Mouse (Mus musculus): ENCODE results near the gene Xpo1. TPM values are rescaled to one million over a fixed set of nuclear protein-coding genes. Genes with fewer than 3 reads are reported as not detected.
A peak's percentile ranks its signal among the peaks of the same experiment; 100 is the strongest.

Gene Xpo1
- polyA plus RNA-seq, 1 experiment from 2014 or later: 139 TPM

DNA sequence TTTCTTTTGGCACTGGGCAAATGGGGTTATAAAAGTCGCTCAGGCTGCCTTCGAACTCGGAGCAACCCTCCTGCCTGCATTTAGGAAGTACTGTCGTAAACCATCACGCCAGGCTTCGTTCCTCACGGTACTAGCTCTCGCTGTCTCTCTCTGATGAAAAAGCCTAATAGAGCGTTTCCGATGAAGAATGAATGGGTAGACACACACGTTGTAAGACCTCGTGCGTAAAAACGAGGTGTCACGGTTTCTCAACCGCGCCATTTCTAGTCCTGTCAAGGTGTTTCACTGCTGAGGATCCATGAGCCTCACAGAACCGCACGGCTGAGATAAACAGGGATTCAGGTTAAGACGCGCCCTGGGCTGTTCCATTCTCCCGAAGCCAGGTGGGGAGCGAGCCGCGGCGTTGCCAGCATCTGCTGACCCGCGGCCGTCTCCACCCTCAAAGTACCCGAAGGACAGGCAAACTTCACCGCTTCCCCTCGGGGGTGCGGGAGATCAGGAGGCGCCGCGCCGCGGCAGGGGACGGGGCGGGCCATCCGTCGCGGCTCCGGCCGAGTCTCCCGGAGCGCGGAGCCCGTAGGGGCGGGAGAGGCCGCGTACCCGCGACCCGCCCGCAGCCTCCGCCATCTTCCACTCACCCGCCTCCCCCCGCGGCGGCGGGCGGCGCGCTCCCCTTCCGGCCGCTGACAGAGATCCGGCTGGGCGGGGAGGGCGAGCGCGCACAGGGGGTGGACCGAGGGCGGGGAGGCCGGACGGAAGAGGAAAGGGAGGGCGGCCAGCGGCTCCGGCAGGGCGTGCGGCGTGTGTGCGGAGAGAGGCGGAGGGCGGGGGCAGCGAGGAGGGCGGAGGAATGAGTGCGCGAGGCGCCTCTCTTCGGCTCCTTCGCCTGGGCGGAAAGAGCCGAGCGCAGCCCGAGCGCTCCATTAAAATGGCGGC is 50.1 kb downstream of the Xpo1 start:
- H3K27ac ChIP-seq (replicated peaks): peak overlapping the region; percentile 99
- H3K9me3 ChIP-seq: no peaks in the 10 kb centered on the region
- under 1% methylated on average over 97 of the region's 98 CpGs for WGBS
- peaks cover 17% of the 10 kb centered on the region for H3K4me1 ChIP-seq
- peak overlapping the region; percentile 91 for H3K4me3 ChIP-seq
- peaks cover 17% of the 10 kb centered on the region for H3K36me3 ChIP-seq (replicated peaks)
- peak; percentile 98 for DNase-seq (ENCODE audit: low spot score)
- H3K27me3 ChIP-seq (replicated peaks; ENCODE audit: low read depth, poor library complexity, severe bottlenecking): no peaks in the 10 kb centered on the region

DNA sequence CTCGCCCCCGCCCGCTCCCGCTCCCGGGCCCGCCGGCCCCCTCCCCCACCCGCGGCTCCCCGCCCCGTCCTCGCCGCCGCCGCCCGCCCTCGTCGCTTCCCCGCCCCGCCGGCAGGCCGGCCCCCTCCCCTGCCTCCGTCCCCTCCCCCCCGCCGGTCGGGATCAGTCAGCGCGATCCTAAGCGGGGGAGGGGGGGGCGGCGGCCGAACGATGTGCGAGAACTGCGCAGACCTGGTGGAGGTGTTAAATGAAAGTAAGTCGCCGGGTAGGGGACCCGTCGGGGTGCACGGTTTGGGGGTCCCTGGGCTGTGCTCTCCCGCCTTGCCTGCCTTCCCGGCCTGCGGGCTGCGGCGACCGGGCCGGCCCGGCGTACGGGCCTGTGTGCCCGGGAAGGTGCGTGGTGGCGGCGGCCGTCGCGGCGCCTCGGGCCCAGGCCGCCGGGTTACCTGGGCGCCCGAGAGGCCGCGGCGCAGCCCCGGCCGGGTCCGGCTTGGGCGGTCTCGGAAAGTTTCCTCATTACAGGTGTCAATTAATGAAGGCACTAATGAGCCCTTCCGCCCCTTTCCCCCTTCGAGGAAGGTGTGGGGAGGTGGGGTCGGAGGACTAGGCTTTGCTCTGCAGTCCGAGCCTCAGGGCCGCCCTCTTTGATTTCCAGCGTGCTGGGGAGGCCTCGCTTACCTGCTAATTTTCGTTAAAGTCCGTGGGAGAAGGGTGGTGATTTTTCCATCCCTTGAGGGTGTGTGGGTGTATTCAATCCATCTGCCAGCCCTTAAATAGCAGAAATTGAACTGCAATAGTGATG is 51.1 kb downstream of the Xpo1 start, which contains the start of gene Usp34:
TSS of gene Usp34 (plus strand) at position 132 of the 802 bp plus-strand sequence.
- Histone ChIP-seq H3K4me1 (peaks cover 17% of the 10 kb centered on the region), H3K27me3 (replicated peaks; ENCODE audit: low read depth, poor library complexity, severe bottlenecking) (no peaks in the 10 kb centered on the region), H3K4me3 (peak within 1 kb of the TSS; percentile 91), H3K36me3 (replicated peaks) (peaks cover 25% of the 10 kb centered on the region), H3K9me3 (no peaks in the 10 kb centered on the region), H3K27ac (replicated peaks) (peak within 1 kb of the TSS; percentile 99)
- under 1% methylated on average over 72 of the region's 80 CpGs for WGBS
- DNase-seq (ENCODE audit: low spot score): no peak

DNA sequence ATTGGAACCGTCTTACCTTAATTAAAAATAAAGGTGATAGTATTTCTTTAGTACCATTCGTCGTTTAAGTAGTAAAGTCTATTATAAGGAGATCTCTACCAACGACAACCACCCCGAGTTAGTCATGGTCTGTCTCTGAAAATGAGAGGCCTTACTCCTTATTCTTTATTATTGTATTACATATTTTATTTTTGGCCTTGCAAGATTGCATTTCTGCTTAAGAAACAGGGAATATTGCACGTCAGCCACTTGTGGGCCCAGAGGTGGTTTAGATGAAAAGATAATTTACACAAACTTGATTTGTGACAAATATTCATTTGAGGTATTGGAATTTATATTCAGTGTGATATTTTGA is 51.7 kb downstream of the Xpo1 start:
- H3K27me3 ChIP-seq (replicated peaks; ENCODE audit: low read depth, poor library complexity, severe bottlenecking): no peaks in the 10 kb centered on the region
- 7% methylated on average over 6 of the region's 6 CpGs for WGBS

DNA sequence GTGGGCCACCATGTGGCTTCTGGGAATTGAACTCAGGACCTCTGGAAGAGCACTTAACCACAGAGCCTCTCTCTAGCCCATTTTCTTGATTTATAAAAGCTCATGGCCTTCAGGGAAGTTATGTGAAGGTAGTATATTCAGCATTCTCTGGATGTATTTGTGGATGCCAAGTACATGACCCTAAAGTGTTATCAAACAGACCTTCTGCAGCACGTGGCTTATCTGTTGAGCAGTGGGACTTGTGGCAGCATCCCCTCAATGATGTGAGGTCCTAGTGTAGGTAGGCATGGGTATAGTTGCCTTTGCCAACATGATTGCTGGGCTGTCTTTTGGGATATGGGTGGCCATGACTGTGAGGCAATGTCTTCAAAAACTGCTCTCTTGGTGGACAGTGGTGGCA is 57.7 kb downstream of the Xpo1 start:
- no peak for DNase-seq (ENCODE audit: low spot score)
- WGBS: 89% methylated on average over 1 of the region's 1 CpGs
- H3K9me3 ChIP-seq: no peaks in the 10 kb centered on the region
- peaks cover 38% of the 10 kb centered on the region for H3K36me3 ChIP-seq (replicated peaks)
- no peak overlapping the region for H3K27ac ChIP-seq (replicated peaks)
- H3K4me1 ChIP-seq: peaks cover 7% of the 10 kb centered on the region
- no peak overlapping the region for H3K4me3 ChIP-seq
- no peaks in the 10 kb centered on the region for H3K27me3 ChIP-seq (replicated peaks; ENCODE audit: low read depth, poor library complexity, severe bottlenecking)

More for the DNA sequence above, 51.7 kb downstream of the Xpo1 start:
- peaks cover 17% of the 10 kb centered on the region for H3K4me1 ChIP-seq
- H3K9me3 ChIP-seq: no peaks in the 10 kb centered on the region
- H3K36me3 ChIP-seq (replicated peaks): peaks cover 29% of the 10 kb centered on the region
- DNase-seq (ENCODE audit: low spot score): no peak
- H3K27ac ChIP-seq (replicated peaks): peak overlapping the region; percentile 99
- H3K4me3 ChIP-seq: peak overlapping the region; percentile 91

DNA sequence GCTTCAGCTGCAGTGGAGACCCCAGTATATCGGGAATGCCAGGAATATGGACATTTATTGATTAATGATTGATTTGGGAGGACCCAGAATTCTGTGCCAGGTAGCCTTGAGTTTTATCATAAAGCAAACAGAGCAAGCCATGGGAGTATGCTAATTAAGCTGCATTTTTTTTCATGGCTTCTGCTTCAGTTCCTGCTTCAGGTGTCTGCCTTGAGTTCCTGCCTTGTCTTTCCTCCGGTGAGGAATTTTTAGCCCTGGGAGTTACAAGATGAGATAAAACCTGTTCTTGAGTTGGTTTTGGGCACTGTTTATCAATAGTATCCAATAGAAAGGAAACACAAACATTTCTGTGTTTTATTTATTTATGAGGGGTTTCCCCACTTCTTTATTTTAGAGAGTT is 73.6 kb downstream of the Xpo1 start:
- Histone ChIP-seq H3K9me3 (no peaks in the 10 kb centered on the region), H3K27ac (replicated peaks) (no peak overlapping the region), H3K27me3 (replicated peaks; ENCODE audit: low read depth, poor library complexity, severe bottlenecking) (no peaks in the 10 kb centered on the region), H3K4me3 (no peak overlapping the region), H3K36me3 (replicated peaks) (peaks cover 33% of the 10 kb centered on the region), H3K4me1 (no peaks in the 10 kb centered on the region)
- no peak for DNase-seq (ENCODE audit: low spot score)
- whole genome bisulfite sequencing: 92% methylated on average over 2 of the region's 2 CpGs

DNA sequence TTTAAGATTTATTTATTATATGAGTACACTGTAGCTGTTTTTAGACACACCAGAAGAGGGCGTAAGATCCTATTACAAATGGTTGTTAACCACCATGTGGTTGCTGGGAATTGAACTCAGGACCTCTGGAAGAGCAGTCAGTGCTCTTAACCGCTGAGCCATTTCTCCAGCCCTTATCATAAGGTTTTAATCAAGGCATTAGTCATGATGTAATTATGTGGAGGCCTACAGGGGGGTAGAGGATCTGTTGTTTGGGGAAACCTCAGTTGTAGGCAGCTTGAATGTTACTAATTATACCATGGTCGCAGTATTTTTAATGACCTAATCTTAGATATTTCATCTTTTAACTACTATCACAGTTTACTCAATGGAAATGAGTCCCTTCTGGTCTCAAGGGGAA is 76.3 kb downstream of the Xpo1 start:
- no peak for DNase-seq (ENCODE audit: low spot score)
- WGBS: 67% methylated on average over 3 of the region's 3 CpGs
- no peaks in the 10 kb centered on the region for H3K27me3 ChIP-seq (replicated peaks; ENCODE audit: low read depth, poor library complexity, severe bottlenecking)
- H3K27ac ChIP-seq (replicated peaks): no peak overlapping the region
- peaks cover 47% of the 10 kb centered on the region for H3K36me3 ChIP-seq (replicated peaks)
- no peak overlapping the region for H3K4me3 ChIP-seq
- H3K4me1 ChIP-seq: no peaks in the 10 kb centered on the region
- H3K9me3 ChIP-seq: no peaks in the 10 kb centered on the region

DNA sequence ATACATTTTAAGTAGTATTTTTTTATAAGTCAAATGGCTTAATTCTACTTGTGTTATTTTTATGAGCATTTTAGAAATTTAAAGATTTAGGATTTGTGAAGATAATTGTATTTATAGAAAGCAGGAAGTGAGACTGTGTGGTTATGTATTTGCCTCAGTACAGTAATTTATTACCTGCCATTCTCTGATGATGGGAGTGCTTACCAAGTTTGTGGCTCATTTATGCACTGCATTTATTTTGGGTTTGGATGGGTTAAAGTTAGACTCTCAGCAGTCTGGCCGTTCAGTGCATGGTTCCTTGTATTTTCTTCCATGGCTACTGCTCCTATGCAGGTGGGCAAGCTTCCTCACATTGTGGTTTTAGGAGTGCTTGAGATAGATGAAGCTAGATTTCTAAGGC is 79.3 kb downstream of the Xpo1 start:
- Histone ChIP-seq H3K27ac (replicated peaks) (no peak overlapping the region), H3K4me1 (no peaks in the 10 kb centered on the region), H3K36me3 (replicated peaks) (peaks cover 55% of the 10 kb centered on the region), H3K4me3 (no peak overlapping the region), H3K9me3 (no peaks in the 10 kb centered on the region), H3K27me3 (replicated peaks; ENCODE audit: low read depth, poor library complexity, severe bottlenecking) (no peaks in the 10 kb centered on the region)
- WGBS: 85% methylated on average over 1 of the region's 1 CpGs
- no peak for DNase-seq (ENCODE audit: low spot score)

Other genes starting within 250 kb of the Xpo1 start
- gene Fam161a, start 248.5 kb upstream of the Xpo1 start, polyA plus RNA-seq (2016; fragmentation: Nextera tagmentation; extraction: Ambion mirVana): 2.8 and 2.9 TPM in 2 replicates
- 25.2 and 26.6 TPM in 2 replicates for gene Usp34, start 50.9 kb downstream of the Xpo1 start, polyA plus RNA-seq (2016; fragmentation: Nextera tagmentation; extraction: Ambion mirVana)
- gene Ahsa2, start 242.0 kb downstream of the Xpo1 start, polyA plus RNA-seq (2016; fragmentation: Nextera tagmentation; extraction: Ambion mirVana): 138 and 147 TPM in 2 replicates